Mouse (Mus musculus) heart, postnatal 0 days (tissue): ENCODE measurements at regions not wholly inside any gene's neighbourhood (a gene's known extent, or its start where the extent isn't known, plus 50 kb on each side); places are given as distances from the start of the nearest gene placed in this dataset.

Experiments used
- CTCF ChIP-seq: IDR thresholded peaks from 2 replicates; pipeline ENCODE4 v1.5.1; 2016; ENCODE audit warnings: antibody characterized with exemption, control low read depth, low read depth
- EP300 ChIP-seq: IDR thresholded peaks from 2 replicates; pipeline ENCODE4 v1.6.1; 2016; ENCODE audit warnings: antibody characterized with exemption, low read depth

GRCm38 (mm10) chr15:42372704-42373286 is 2238.6 kb downstream of the 9330182O14Rik start:
- no peak for TF ChIP-seq CTCF
- no peak for TF ChIP-seq EP300
